Mouse (Mus musculus) embryonic facial prominence, embryonic 13.5 days (tissue): ENCODE measurements around the gene Sp110. TPM values are rescaled to one million over a fixed set of nuclear protein-coding genes. Genes with fewer than 3 reads are reported as not detected.
"Not testable (repeated sequence)": the region's sequence is repeated elsewhere in the genome, so short reads cannot be mapped to it uniquely, and the experiment has no call there.

Experiments
- ATAC-seq: fragments of 200-750 bp; cut with Nextera tagmentation; 2 replicates; pipeline ENCODE4 v1.8.0; 2017; ENCODE audit warnings: low read depth; ENCODE audit not compliant: insufficient number of reproducible peaks, insufficient read depth, low FRiP score, low TSS enrichment
- H3K27ac ChIP-seq: fragments of 300-500 bp; sonication (generic); 2 replicates; pipeline ENCODE4 v1.5.1; 2015; ENCODE audit warnings: moderate library complexity, mild to moderate bottlenecking, inconsistent platforms
- H3K27me3 ChIP-seq: fragments of 300-500 bp; sonication (generic); 2 replicates; pipeline ENCODE4 v1.6.1; 2015; ENCODE audit warnings: mild to moderate bottlenecking, inconsistent platforms
- H3K36me3 ChIP-seq: fragments of 300-500 bp; sonication (generic); 2 replicates; pipeline ENCODE4 v1.6.1; 2015; ENCODE audit warnings: mild to moderate bottlenecking, inconsistent platforms
- H3K4me1 ChIP-seq: fragments of 300-500 bp; sonication (generic); 2 replicates; pipeline ENCODE4 v1.6.1; 2015; ENCODE audit warnings: inconsistent platforms
- H3K4me2 ChIP-seq: fragments of 300-500 bp; sonication (generic); 2 replicates; pipeline ENCODE4 v1.6.1; 2015; ENCODE audit warnings: moderate library complexity, mild to moderate bottlenecking, inconsistent platforms
- H3K4me3 ChIP-seq: fragments of 300-500 bp; sonication (generic); 2 replicates; pipeline ENCODE4 v1.5.1; 2015; ENCODE audit warnings: mild to moderate bottlenecking, inconsistent platforms
- H3K9ac ChIP-seq: fragments of 300-500 bp; sonication (generic); 2 replicates; pipeline ENCODE4 v1.6.1; 2015; ENCODE audit warnings: mild to moderate bottlenecking, inconsistent platforms
- H3K9me3 ChIP-seq: fragments of 300-500 bp; sonication (generic); 2 replicates; pipeline ENCODE4 v1.6.1; 2016; ENCODE audit warnings: inconsistent platforms
- WGBS: fragments of 180-500 bp; shearing (Covaris S2); methylation state at CpG from one replicate; pipeline ENCODE4 v1.1.7; 2015; ENCODE audit warnings: mixed read lengths; 5-methylcytosine and 5-hydroxymethylcytosine counted together
- polyA plus RNA-seq: library from polyadenylated mRNA; unstranded; fragments of >200 nt; fragmentation: Nextera tagmentation; extraction: Ambion mirVana; gene quantifications from 2 replicates; pipeline ENCODE4 v1.2.1, GENCODE M21; 2015

Gene Sp110
- polyA plus RNA-seq, 1 experiment from 2014 or later, result 1.1 TPM

DNA sequence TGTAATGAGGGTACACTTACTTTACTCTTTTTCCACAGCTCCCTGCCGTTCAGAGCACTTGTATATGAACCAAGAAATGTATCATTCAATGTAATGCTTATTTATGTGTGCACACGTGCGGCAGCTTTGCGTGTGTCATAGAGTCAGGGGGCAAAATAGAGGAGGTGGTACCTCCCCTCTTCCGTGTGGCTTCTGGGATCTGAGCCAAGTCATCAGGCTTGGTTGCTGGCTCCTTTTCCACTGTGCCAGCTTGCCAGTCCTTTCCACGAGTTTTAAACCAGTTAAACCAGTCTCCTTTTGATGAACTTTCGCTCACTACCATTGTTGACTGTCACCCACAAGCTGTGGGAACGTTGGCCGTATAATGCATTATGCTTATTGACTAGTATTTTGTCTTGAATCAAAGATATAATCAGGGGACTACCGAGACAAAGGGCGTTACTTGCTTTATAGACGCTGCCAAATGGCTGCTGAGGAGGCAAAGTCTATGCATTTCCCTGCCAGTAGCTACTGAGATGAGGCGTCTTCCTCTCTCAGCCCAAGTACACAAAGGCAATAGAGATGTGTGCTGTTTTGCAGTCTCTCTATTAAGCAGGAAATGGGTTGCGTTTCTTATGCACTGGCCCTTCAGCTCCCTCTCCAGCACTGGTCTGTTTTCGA is 70.0 kb downstream of the Sp110 start:
- not testable (repeated sequence) for H3K36me3 ChIP-seq, H3K27ac ChIP-seq, ATAC-seq, H3K4me1 ChIP-seq, H3K27me3 ChIP-seq, H3K4me3 ChIP-seq, H3K9me3 ChIP-seq, H3K9ac ChIP-seq, H3K4me2 ChIP-seq
- WGBS, result 75% methylated on average over 13 of the region's 15 CpGs

Other genes starting within 250 kb of the Sp110 start
- not detected in 2 replicates for gene G530012D18Rik, start 23.1 kb downstream of the Sp110 start, polyA plus RNA-seq
- gene Sp140, start 1.6 kb upstream of the Sp110 start, polyA plus RNA-seq, result 1.2 and 1.3 TPM in 2 replicates
- 1.0 and 1.2 TPM in 2 replicates for gene Sp100, start 51.2 kb upstream of the Sp110 start, polyA plus RNA-seq
- 1.8 and 2.2 TPM in 2 replicates for gene A630001G21Rik, start 179.8 kb upstream of the Sp110 start, polyA plus RNA-seq
- 29.2 and 31.7 TPM in 2 replicates for gene Cab39, start 194.6 kb upstream of the Sp110 start, polyA plus RNA-seq